Mouse (Mus musculus) cerebellum, adult 9-11 months (tissue): ENCODE results near the gene Nod1.

Experiments used
- DNase-seq: peaks from one replicate; pipeline ENCODE4 v3.0.0; 2022

Gene Nod1

GRCm38 (mm10) chr6:54972111-54972928, at the start of gene Nod1:
TSS of gene Nod1 (minus strand) at chr6:54972612.
- DNase-seq = peak; percentile 39

GRCm38 (mm10) chr6:55021806-55022205, 49.4 kb upstream of the Nod1 start:
- DNase-seq = no peak

DNA sequence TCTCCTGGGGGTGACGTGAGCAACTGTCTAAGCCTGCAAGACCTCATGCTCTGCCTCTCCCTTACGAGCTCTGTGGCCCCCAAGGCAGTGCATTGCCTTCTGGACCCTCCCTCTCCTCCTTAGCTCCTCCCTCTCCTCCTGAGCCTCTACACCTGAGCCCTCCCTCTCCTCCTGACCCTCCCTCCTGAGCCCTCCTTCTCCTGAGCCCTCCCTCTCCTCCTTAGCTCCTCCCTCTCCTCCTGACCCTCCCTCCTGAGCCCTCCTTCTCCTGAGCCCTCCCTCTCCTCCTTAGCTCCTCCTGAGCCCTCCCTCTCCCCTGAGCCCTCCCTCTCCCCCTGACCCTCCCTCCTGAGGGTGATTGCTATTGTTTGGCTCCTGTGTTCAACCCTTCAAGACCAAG, 46.0 kb upstream of the Nod1 start:
- no peak for DNase-seq

GRCm38 (mm10) chr6:55016710-55017583, 44.5 kb upstream of the Nod1 start:
- peak; percentile 47 for DNase-seq

DNA sequence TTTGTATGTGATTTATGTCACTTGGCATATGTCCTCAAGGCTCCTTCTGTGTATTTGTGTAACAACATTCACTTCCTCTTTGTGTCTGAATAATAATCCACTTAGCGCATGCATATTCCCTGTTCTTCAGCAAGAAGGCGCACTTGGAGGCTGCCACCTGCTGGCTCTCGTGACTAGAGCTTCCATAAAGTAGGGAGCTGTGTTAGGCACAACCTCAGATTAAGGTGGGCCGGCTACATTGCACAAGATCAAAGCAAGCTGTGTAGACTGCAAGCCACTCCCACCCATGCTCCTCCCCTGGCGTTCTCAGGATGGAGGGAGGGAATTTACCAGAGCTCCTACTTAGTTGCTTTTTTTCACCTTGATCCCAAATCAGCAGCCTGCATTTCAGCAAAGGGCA, 43.8 kb upstream of the Nod1 start:
- DNase-seq = no peak

DNA sequence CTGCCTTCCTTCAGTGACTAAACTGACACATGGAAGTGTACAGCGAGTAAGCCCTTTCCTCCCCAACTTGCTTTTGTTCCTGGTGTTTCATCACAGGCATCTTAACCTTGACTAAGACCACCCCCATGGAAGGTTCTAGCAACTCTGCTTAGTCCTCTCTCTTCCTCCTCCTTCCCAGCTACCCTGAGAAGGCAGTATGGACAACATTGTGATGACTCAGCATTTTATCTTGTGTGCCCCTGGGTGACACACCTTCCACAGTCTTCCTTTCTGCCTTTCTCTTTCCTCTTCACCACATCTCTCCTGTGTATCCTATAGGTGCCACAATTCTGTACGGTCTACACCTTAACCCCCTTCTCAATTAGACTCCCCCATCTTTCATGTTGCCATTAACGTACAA, 41.8 kb upstream of the Nod1 start:
- no peak for DNase-seq

GRCm38 (mm10) chr6:55012516-55012915, 40.1 kb upstream of the Nod1 start:
- no peak for DNase-seq

GRCm38 (mm10) chr6:55010330-55011091, 38.1 kb upstream of the Nod1 start:
- DNase-seq = no peak

DNA sequence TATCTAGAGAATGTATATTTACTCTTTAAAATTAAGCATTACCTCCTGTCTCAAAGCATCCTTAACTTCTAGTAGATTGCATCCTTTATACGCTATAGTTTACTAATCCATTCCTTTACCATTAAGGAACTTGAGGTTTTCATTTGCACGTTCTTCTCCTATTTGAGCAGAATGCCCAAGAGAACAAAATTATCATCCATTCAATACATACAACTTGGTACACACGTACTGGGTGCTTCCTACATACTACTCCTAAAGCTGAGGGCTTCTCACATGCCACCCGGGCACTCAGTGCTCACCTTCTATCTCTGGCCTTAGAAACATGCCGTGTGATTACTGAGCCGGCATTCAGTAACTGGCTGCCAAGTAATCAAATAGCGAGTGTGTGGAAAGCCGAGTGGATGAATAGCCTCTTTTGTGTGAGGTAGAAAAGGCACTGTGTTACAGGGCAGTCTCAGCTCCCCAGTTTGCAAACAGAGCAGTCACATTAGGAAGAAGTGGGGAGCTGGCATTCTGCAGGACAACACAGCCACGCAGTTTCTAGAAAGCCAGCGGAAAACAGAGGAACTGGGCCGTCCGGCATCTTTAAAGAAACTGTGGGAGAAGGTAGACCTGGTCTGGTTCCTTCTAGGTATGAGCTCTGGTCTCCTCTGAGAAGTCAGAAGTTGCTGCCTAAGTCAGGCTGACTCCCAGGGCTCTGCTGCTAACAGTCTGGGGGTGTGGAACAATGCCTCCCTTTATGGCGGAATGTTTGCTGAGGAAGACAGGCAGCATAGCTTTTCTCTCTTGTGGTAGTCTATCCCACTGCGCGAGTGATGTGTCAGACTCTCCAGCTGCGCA, 37.2 kb upstream of the Nod1 start:
- DNase-seq = no peak

DNA sequence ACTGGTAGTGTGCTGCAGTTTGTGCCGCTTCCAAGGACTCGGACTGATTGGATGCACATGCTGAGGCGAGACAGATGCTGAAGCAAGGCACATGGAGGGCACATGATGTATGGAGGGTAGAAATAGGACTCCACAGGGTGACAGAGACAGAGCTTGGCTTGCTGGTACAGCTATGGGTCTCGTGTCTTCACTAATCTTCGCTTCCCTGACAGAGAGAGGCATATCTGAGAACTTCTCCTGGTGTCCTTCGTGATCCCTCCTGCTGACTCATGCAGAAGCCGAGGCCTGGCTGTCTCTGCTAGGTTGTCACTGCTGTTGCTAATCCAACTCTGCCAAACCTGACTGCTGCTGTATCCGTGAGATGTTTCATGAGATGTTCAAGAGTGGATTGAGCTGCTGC, 36.0 kb upstream of the Nod1 start:
- no peak for DNase-seq

DNA sequence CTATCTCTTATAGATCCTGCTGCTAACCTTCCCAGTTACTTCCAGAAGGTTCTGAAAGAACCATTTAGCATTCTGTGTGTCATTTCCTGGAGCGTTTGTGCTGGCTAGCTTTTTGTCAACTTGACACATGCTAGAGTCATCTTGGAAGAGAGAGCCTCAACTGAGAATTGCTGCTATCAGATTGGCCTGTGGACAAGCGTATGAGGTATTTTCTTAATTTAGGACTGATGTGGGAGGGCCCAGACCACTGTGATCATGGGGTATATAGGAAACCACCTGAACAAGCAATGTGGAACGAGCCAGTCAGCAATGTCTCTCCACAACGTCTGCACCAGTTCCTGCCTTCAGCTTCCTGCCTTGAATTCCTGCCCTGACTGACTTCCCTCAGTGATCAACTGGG, 31.1 kb upstream of the Nod1 start:
- DNase-seq = no peak

DNA sequence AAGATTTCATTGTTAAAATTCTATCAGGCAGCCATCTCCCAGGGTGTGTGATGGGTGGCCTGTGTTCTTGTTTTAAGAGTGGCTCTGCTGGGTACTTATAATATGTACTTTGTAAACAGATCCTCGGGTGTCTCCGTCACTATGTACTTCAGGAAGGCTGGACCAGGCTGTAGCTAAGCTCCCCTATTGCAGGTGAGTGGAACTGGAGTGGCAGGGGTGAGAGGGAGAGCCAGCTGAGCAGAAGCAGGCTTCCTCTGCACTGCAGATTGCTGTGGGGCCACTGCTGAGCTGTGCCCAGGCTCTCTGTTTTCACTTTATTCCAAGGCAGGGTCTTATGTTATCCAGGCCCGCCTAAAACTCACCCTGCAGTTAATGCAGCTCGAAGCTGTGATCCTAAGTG, 30.0 kb upstream of the Nod1 start:
- DNase-seq = no peak

DNA sequence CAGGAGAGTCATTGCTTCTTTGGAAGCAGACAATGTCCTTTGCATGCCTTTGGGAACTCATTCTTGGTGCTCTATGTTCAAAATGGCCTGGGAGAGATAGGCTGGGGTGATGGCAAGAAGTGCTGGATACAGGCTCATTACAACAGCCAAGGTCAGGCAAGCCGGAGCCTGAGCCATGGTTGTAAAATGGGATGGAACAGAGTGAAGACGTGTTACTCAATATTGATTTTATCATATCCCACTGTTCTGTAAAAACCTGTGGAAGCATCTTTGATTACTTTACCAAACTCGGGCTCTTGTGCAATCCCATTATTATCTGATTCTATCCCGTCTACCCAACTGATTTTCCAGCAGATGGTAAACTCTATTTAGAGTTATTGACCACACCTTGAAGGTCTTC, 28.9 kb upstream of the Nod1 start:
- DNase-seq = no peak

- DNase-seq = no peak
These were observed 25.3 kb upstream of the Nod1 start for GRCm38 (mm10) chr6:54997726-54998125.

DNA sequence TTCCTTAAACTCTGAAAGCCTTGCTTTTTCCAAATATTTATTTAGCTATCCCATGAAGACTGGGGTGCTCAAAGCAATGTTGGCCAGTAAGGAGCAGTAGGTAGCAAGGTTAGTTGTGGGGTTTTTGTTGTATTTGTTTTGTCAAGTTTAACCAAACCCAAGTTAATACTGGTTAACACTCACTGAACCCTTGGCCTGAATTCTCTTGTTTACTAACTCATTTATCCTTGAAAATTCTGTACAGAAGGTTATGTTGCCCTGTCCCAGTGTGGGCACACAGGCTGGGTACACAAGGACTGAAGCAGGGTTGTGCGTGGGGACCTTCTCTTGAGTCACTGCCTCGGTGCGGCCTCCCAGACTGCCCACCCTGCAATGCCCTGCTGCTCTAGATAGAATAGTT, 23.9 kb upstream of the Nod1 start:
- no peak for DNase-seq

GRCm38 (mm10) chr6:54992734-54993260, 20.4 kb upstream of the Nod1 start, which contains the start of gene Ggct:
TSS of gene Ggct (minus strand) at chr6:54992950.
- peak; percentile 99 for DNase-seq

- no peak for DNase-seq
These were observed 19.7 kb upstream of the Nod1 start for GRCm38 (mm10) chr6:54992141-54992540.

DNA sequence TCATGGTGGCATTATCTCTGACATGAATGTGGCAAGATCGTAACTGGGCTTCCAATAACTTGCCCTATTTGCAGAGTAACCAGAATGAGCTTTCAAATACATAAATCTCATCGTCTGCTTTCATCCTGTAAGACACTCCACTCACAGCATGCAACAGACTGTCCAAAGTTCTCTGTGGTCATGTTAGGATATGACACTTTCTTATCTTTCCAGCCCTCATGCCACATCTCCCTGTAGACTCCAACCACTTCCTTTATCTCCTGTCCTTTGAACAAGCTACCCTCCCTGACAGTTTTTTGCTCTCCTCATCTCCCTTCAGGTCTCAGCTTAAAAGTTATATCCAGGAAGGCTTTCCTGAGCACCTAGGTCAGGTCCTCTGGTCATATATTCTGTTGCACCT, 18.8 kb upstream of the Nod1 start:
- no peak for DNase-seq

GRCm38 (mm10) chr6:54988141-54988540, 15.7 kb upstream of the Nod1 start:
- DNase-seq = no peak

DNA sequence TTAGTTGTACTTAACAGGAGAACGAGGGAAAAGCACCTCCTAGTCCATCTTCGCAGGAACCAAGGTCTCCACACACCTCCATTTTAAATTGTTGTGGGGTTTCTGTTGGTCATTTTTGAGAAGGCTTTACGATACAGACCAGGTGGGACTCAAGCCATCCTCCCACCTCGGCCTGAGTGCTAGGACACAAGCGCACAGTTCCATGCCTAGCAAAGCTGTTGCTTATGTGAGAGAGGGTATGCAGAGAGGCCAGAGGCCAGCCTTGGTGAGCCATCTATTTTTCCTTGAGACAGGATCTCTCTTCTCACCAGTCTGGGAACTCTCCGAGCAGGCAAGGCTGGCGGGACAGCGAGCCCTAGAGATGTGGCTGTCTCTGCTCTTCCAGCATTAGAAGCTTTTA, 11.7 kb upstream of the Nod1 start:
- DNase-seq = no peak

DNA sequence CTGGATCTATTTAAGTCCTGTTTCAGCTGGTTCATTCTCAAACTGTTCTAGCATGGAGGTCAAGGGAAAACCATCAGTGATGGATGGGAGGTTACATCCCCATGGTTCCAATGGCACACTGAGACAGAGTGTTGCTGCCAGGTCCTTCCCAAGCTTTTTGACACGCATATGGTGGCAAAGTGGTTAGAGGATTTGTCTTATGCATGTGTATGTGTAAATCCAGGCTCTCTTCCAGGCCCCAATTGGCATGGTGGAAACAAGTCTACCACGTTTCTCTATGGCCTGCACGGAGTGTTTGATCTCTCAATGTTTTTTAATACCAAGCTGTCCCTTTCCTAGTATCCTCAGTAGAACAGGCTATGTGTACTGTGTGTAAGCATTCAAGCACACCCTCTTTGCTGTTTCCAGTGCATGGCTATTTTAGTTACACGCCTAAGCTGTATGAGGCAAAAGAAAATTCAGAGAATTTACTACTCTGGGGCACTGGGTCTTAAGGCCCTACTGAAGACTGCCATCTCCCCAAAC, 11.2 kb upstream of the Nod1 start:
- no peak for DNase-seq

DNA sequence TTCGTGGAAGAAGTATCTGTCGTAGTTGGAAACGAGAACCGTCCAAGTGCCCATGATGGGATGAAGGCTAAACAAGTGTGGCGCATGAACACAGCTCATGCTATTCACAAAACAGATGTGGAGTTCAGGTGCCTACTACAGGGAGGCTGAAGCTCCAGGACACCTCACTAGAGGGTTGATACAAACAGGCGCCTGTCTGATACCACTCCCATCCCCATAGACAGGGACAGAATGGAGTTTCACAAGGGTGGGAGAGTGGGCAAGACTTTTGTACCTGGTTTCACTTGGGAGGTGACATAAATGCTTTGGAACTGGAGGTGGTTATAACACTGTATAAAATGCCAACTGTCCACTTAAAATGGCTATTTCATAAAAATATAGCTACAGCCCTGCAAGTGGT, 7.0 kb upstream of the Nod1 start:
- DNase-seq = no peak
